ENCODE assay signal across 22 mouse cellular contexts in the genomic region with DNA sequence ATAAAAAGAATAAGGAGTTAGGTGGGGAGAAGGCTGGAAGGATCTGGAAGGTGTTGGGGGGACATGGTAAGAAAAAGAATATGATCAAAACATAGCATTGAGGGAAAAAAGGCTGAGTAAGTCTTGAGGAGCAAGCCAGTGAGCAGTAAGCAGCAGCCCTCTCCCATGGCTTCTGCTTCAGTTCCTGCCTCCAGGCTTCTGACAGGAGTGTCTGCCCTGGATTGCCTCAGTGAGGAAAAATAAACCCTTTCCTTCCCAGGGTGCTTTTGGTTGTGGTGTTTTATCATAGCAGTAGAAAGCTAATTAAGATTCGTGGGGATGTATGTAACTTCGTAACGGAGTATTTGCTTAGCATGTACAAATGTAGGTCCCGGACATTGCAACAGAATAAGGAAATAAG. TPM values are rescaled to one million over a fixed set of nuclear protein-coding genes. Genes with fewer than 3 reads are reported as not detected.
DNase-seq lines count a peak whose midpoint lies in the region; ATAC-seq lines count a peak whose summit lies in the region.
"Had no signal": no experiment of that assay in that cellular context is flagged by ENCODE, and none has a peak within 500 bp of the region (broad histone marks: within the 10 kb centered on the region; RNA-seq: fewer than 3 reads in every experiment).

No protein-coding gene starts in this region.

- no peaks in the 10 kb centered on the region for H3K36me3 ChIP-seq in heart, embryonic 10.5 days
- H3K36me3 ChIP-seq in midbrain, embryonic 11.5 days (ENCODE audit: control insufficient read depth, insufficient read depth, low read length): no peaks in the 10 kb centered on the region
- no peaks in the 10 kb centered on the region for H3K36me3 ChIP-seq in midbrain, embryonic 13.5 days
- H3K36me3 ChIP-seq in limb, embryonic 10.5 days: no peaks in the 10 kb centered on the region
- H3K36me3 ChIP-seq: G1E had no signal

- H3K4me3 ChIP-seq in heart, embryonic 10.5 days: no peak overlapping the region
- no peak overlapping the region for H3K4me3 ChIP-seq in midbrain, embryonic 11.5 days (ENCODE audit: low read depth, low read length)
- no peak overlapping the region for H3K4me3 ChIP-seq in midbrain, embryonic 13.5 days (replicated peaks)
- H3K4me3 ChIP-seq in limb, embryonic 10.5 days: no peak overlapping the region

- no peak overlapping the region for H3K4me2 ChIP-seq in midbrain, embryonic 11.5 days
- no peak overlapping the region for H3K4me2 ChIP-seq in midbrain, embryonic 13.5 days (replicated peaks)

- H3K27ac ChIP-seq in heart, embryonic 10.5 days: no peak overlapping the region
- H3K27ac ChIP-seq in midbrain, embryonic 11.5 days (ENCODE audit: low read depth, low read length): no peak overlapping the region
- H3K27ac ChIP-seq in midbrain, embryonic 13.5 days: no peak overlapping the region
- H3K27ac ChIP-seq in limb, embryonic 10.5 days: no peak overlapping the region

- no peaks in the 10 kb centered on the region for H3K4me1 ChIP-seq in heart, embryonic 10.5 days
- H3K4me1 ChIP-seq in midbrain, embryonic 11.5 days (ENCODE audit: control insufficient read depth, insufficient read depth, low read length): no peaks in the 10 kb centered on the region
- no peaks in the 10 kb centered on the region for H3K4me1 ChIP-seq in midbrain, embryonic 13.5 days (replicated peaks)
- no peaks in the 10 kb centered on the region for H3K4me1 ChIP-seq in limb, embryonic 10.5 days

- ATAC-seq in midbrain, embryonic 11.5 days (ENCODE audit: low FRiP score): no peak
- ATAC-seq in midbrain, embryonic 13.5 days: no peak
- ATAC-seq: activated CD4-positive, CD25-positive, alpha-beta regulatory T cell, adult 4 months; CD4-positive, CD25-positive, alpha-beta regulatory T cell, adult 4 months; Patski had no signal

- H3K9me3 ChIP-seq in heart, embryonic 10.5 days: no peaks in the 10 kb centered on the region
- H3K9me3 ChIP-seq in midbrain, embryonic 11.5 days (ENCODE audit: control insufficient read depth, low read length): no peaks in the 10 kb centered on the region
- H3K9me3 ChIP-seq in midbrain, embryonic 13.5 days: no peaks in the 10 kb centered on the region
- no peaks in the 10 kb centered on the region for H3K9me3 ChIP-seq in limb, embryonic 10.5 days (replicated peaks)
- H3K9me3 ChIP-seq: G1E had no signal

- WGBS in heart, embryonic 10.5 days: 89% methylated on average over 4 of the region's 4 CpGs
- WGBS in midbrain, embryonic 11.5 days: 93% methylated on average over 4 of the region's 4 CpGs
- WGBS in midbrain, embryonic 13.5 days: 95% methylated on average over 4 of the region's 4 CpGs
- 94% methylated on average over 4 of the region's 4 CpGs for WGBS in limb, embryonic 10.5 days

- intact Hi-C loops in heart, postnatal 25 days (cut with DNase I): no loop called here

- peak; percentile 58 for DNase-seq in heart, adult 11 months
- no peak for DNase-seq in heart, postnatal 25 days (ENCODE audit: low spot score)
- peak; percentile 30 for DNase-seq in heart, embryonic 10.5 days (ENCODE audit: low spot score)
- no peak for DNase-seq in heart, adult 9 months (ENCODE audit: low spot score in 2 of 2)
- DNase-seq in midbrain, embryonic 11.5 days (ENCODE audit: low spot score, missing footprints): peak; percentile 56
- peak; percentile 12 for DNase-seq in limb, embryonic 10.5 days (ENCODE audit: low spot score)
- no peak for DNase-seq in neural tube, embryonic 10.5 days (ENCODE audit: extremely low spot score, low spot score)
- DNase-seq: adrenal gland, adult 2 months; adrenal gland, adult 8-10 months; adrenal gland, postnatal 10 days; adrenal gland, postnatal 14 days; adrenal gland, postnatal 25 days; adrenal gland, postnatal 36 days; B cell, adult 2 months; cerebellum, adult 11 months; cerebellum, adult 11-12 months had no signal

- no peak overlapping the region for H3K9ac ChIP-seq in midbrain, embryonic 11.5 days (ENCODE audit: low read length)
- no peak overlapping the region for H3K9ac ChIP-seq in midbrain, embryonic 13.5 days (replicated peaks)

- no peaks in the 10 kb centered on the region for H3K27me3 ChIP-seq in heart, embryonic 10.5 days (ENCODE audit: insufficient read depth, poor library complexity, severe bottlenecking)
- no peaks in the 10 kb centered on the region for H3K27me3 ChIP-seq in midbrain, embryonic 11.5 days (ENCODE audit: control insufficient read depth, insufficient read depth, low read length)
- no peaks in the 10 kb centered on the region for H3K27me3 ChIP-seq in midbrain, embryonic 13.5 days
- H3K27me3 ChIP-seq in limb, embryonic 10.5 days (ENCODE audit: low read depth, poor library complexity, severe bottlenecking): no peaks in the 10 kb centered on the region
- H3K27me3 ChIP-seq: Patski had no signal

RNA-seq across cellular contexts. Expression of gene Fer, which starts 38.7 kb away (rescaled TPM):
- total RNA-seq in heart, postnatal 25 days (2021): 10 to 100 TPM; 17.4 to 17.9 TPM
- 26.4 and 28.1 TPM in 2 replicates for polyA plus RNA-seq in heart, embryonic 10.5 days (2016; fragmentation: Nextera tagmentation; extraction: Ambion mirVana)
- 33.2 and 34.5 TPM in 2 replicates for polyA plus RNA-seq in midbrain, embryonic 11.5 days (2014; fragmentation: Nextera tagmentation; extraction: Ambion mirVana)
- 32.3 and 35.4 TPM in 2 replicates for polyA plus RNA-seq in midbrain, embryonic 13.5 days (2015; fragmentation: Nextera tagmentation; extraction: Ambion mirVana)
- polyA plus RNA-seq in limb, embryonic 10.5 days (2016; fragmentation: Nextera tagmentation; extraction: Ambion mirVana): 19.1 and 25.4 TPM in 2 replicates

RNA-seq across cellular contexts. Expression of gene A930002H24Rik, which starts 39.5 kb away (rescaled TPM):
- not detected for total RNA-seq in heart, postnatal 25 days (2021)
- 2.7 TPM in 2 replicates for polyA plus RNA-seq in heart, embryonic 10.5 days (2016; fragmentation: Nextera tagmentation; extraction: Ambion mirVana)
- polyA plus RNA-seq in midbrain, embryonic 11.5 days (2014; fragmentation: Nextera tagmentation; extraction: Ambion mirVana): 3.1 TPM in 2 replicates
- 1.8 and 2.6 TPM in 2 replicates for polyA plus RNA-seq in midbrain, embryonic 13.5 days (2015; fragmentation: Nextera tagmentation; extraction: Ambion mirVana)
- polyA plus RNA-seq in limb, embryonic 10.5 days (2016; fragmentation: Nextera tagmentation; extraction: Ambion mirVana): 1.0 and 1.5 TPM in 2 replicates
- total RNA-seq: CH12.LX, G1E had no signal
- polyA plus RNA-seq: activated CD4-positive, CD25-positive, alpha-beta regulatory T cell, adult 4 months; CD4-positive, CD25-positive, alpha-beta regulatory T cell, adult 4 months had no signal

Comparison
In these comparisons a context has a peak if more than half of its experiments do, and no peak if none do; other contexts are left out.
1. DNase-seq: peak in heart, adult 11 months (single experiment), heart, embryonic 10.5 days (single experiment), midbrain, embryonic 11.5 days (single experiment) and limb, embryonic 10.5 days (single experiment); none in heart, postnatal 25 days (single experiment), heart, adult 9 months (0 of 2) and neural tube, embryonic 10.5 days (single experiment).